Mouse (Mus musculus) small intestine, adult 2 months (tissue): Measurements from ENCODE around the gene Raet1d.
"Not testable (repeated sequence)": the region's sequence is repeated elsewhere in the genome, so short reads cannot be mapped to it uniquely, and the experiment has no call there.

ENCODE experiments used
- CTCF ChIP-seq: fragments of 200-500 bp; IDR thresholded peaks from 2 replicates; pipeline ENCODE4 v1.5.1; 2012; ENCODE audit warnings: low read depth, mild to moderate bottlenecking, control low read depth, inconsistent platforms, low read length, moderate library complexity, mixed read lengths; ENCODE audit not compliant: insufficient replicate concordance, insufficient read length; ENCODE audit errors: extremely low read depth
- POLR2A ChIP-seq: fragments of 200-500 bp; IDR thresholded peaks from 2 replicates; pipeline ENCODE4 v1.6.1; 2012; ENCODE audit warnings: low read depth, mild to moderate bottlenecking, control low read depth, inconsistent platforms, low read length, moderate library complexity

- not testable (repeated sequence) for TF ChIP-seq CTCF, POLR2A
These were observed 6.7 kb upstream of the Raet1d start for GRCm38 (mm10) chr10:22353548-22354195.
